Mouse (Mus musculus): ENCODE results near the gene Myt1l. TPM values are rescaled to one million over a fixed set of nuclear protein-coding genes. Genes with fewer than 3 reads are reported as not detected.

Gene Myt1l
- total and polyA plus RNA-seq, 2 experiments from 2014 or later: 114 to 218 TPM

- Histone ChIP-seq H3K4me1 (ENCODE audit: insufficient read depth) (no peaks in the 10 kb centered on the region), H3K27me3 (ENCODE audit: insufficient read depth, low read length) (no peaks in the 10 kb centered on the region), H3K4me2 (ENCODE audit: low read depth) (no peak overlapping the region), H3K9ac (no peak overlapping the region), H3K27ac (ENCODE audit: low read depth, low read length) (no peak overlapping the region), H3K9me3 (ENCODE audit: low read length) (no peaks in the 10 kb centered on the region), H3K4me3 (ENCODE audit: low read depth, low read length) (no peak overlapping the region), H3K36me3 (ENCODE audit: insufficient read depth) (peaks cover 12% of the 10 kb centered on the region)
- WGBS: 64% methylated on average over 6 of the region's 6 CpGs
- ATAC-seq (no peak), DNase-seq (no peak)
- no peak for TF ChIP-seq CTCF (IDR thresholded peaks at IDR 0.05; ENCODE audit: low read depth)
Measured at GRCm38 (mm10) chr12:29601223-29601622, 73.0 kb downstream of the Myt1l start.

- no peaks in the 10 kb centered on the region for H3K36me3 ChIP-seq (ENCODE audit: insufficient read depth)
- H3K4me3 ChIP-seq (ENCODE audit: low read depth, low read length): no peak overlapping the region
- no peak overlapping the region for H3K9ac ChIP-seq
- ATAC-seq (no peak), DNase-seq (no peak)
- WGBS: 92% methylated on average over 7 of the region's 7 CpGs
- no peaks in the 10 kb centered on the region for H3K27me3 ChIP-seq (ENCODE audit: insufficient read depth, low read length)
- no peaks in the 10 kb centered on the region for H3K9me3 ChIP-seq (ENCODE audit: low read length)
- no peak overlapping the region for H3K4me2 ChIP-seq (ENCODE audit: low read depth)
- H3K4me1 ChIP-seq (ENCODE audit: insufficient read depth): no peaks in the 10 kb centered on the region
- TF ChIP-seq CTCF (IDR thresholded peaks at IDR 0.05; ENCODE audit: low read depth): no peak
- H3K27ac ChIP-seq (ENCODE audit: low read depth, low read length): no peak overlapping the region
Measured at GRCm38 (mm10) chr12:29604659-29605058, 76.5 kb downstream of the Myt1l start.

- no peak overlapping the region for H3K4me2 ChIP-seq (ENCODE audit: low read depth)
- no peaks in the 10 kb centered on the region for H3K9me3 ChIP-seq (ENCODE audit: low read length)
- peaks cover 2% of the 10 kb centered on the region for H3K36me3 ChIP-seq (ENCODE audit: insufficient read depth)
- DNase-seq (no peak), ATAC-seq (peak; percentile 50)
- no peak overlapping the region for H3K9ac ChIP-seq
- H3K27ac ChIP-seq (ENCODE audit: low read depth, low read length): no peak overlapping the region
- H3K4me3 ChIP-seq (ENCODE audit: low read depth, low read length): no peak overlapping the region
- TF ChIP-seq CTCF (IDR thresholded peaks at IDR 0.05; ENCODE audit: low read depth): no peak
- no peaks in the 10 kb centered on the region for H3K27me3 ChIP-seq (ENCODE audit: insufficient read depth, low read length)
- no peaks in the 10 kb centered on the region for H3K4me1 ChIP-seq (ENCODE audit: insufficient read depth)
- WGBS: 77% methylated on average over 5 of the region's 5 CpGs
Measured at GRCm38 (mm10) chr12:29605124-29605523, 76.9 kb downstream of the Myt1l start.

DNA sequence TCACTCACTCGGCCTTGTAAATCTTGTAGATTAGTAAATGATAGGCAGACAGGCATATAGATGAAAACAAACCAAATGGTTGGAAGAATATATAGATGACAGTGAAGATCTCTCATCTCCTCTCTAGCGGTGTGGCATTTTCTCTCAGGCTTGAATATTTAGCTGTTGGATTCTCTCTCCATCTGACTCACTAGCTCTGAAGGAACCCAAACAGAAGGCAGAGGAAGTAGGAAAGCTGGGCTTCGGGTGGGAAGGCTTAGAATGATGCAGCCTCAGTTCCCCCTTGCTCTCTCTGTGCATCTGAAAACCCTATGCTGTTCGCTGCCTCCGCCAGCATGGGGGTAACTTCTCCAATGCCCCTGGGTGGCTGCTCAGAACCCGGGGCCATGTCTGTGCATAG lies 78.0 kb downstream of the Myt1l start:
- H3K4me2 ChIP-seq (ENCODE audit: low read depth): no peak overlapping the region

GRCm38 (mm10) chr12:29617746-29618145 lies 89.6 kb downstream of the Myt1l start:
- Histone ChIP-seq H3K36me3 (ENCODE audit: insufficient read depth) (no peaks in the 10 kb centered on the region; the same call in 1 of the 2 replicates), H3K4me1 (ENCODE audit: insufficient read depth) (no peaks in the 10 kb centered on the region), H3K27ac (ENCODE audit: low read depth, low read length) (no peak overlapping the region), H3K27me3 (ENCODE audit: insufficient read depth, low read length) (no peaks in the 10 kb centered on the region), H3K4me2 (ENCODE audit: low read depth) (no peak overlapping the region), H3K9me3 (ENCODE audit: low read length) (no peaks in the 10 kb centered on the region), H3K4me3 (ENCODE audit: low read depth, low read length) (no peak overlapping the region), H3K9ac (no peak overlapping the region)
- no peak for ATAC-seq
- TF ChIP-seq CTCF (IDR thresholded peaks at IDR 0.05; ENCODE audit: low read depth): no peak
- no peak for DNase-seq

More for the DNA sequence above, 78.0 kb downstream of the Myt1l start:
- H3K9ac ChIP-seq: no peak overlapping the region
- no peak for DNase-seq
- H3K4me3 ChIP-seq (ENCODE audit: low read depth, low read length): no peak overlapping the region
- ATAC-seq: peak; percentile 32; the same call in 1 of the 2 replicates
- TF ChIP-seq CTCF (IDR thresholded peaks at IDR 0.05; ENCODE audit: low read depth): no peak
- H3K27me3 ChIP-seq (ENCODE audit: insufficient read depth, low read length): no peaks in the 10 kb centered on the region
- no peaks in the 10 kb centered on the region for H3K9me3 ChIP-seq (ENCODE audit: low read length)
- H3K4me1 ChIP-seq (ENCODE audit: insufficient read depth): no peaks in the 10 kb centered on the region
- H3K27ac ChIP-seq (ENCODE audit: low read depth, low read length): 0 out of 2 replicates have a peak overlapping the region, but pooled peaks have one; percentile 21
- peaks cover 9% of the 10 kb centered on the region for H3K36me3 ChIP-seq (ENCODE audit: insufficient read depth)
- WGBS: 76% methylated on average over 6 of the region's 6 CpGs

- Histone ChIP-seq H3K4me2 (ENCODE audit: low read depth) (no peak overlapping the region), H3K27ac (ENCODE audit: low read depth, low read length) (no peak overlapping the region), H3K36me3 (ENCODE audit: insufficient read depth) (no peaks in the 10 kb centered on the region; the same call in 1 of the 2 replicates), H3K4me3 (ENCODE audit: low read depth, low read length) (no peak overlapping the region), H3K4me1 (ENCODE audit: insufficient read depth) (no peaks in the 10 kb centered on the region), H3K27me3 (ENCODE audit: insufficient read depth, low read length) (no peaks in the 10 kb centered on the region), H3K9ac (no peak overlapping the region), H3K9me3 (ENCODE audit: low read length) (no peaks in the 10 kb centered on the region)
- ATAC-seq: peak; percentile 51; the same call in 1 of the 2 replicates
- WGBS: 55% methylated on average over 5 of the region's 5 CpGs
- no peak for DNase-seq
- TF ChIP-seq CTCF (IDR thresholded peaks at IDR 0.05; ENCODE audit: low read depth): no peak
Measured at GRCm38 (mm10) chr12:29621530-29621929, 93.3 kb downstream of the Myt1l start.

GRCm38 (mm10) chr12:29627956-29628750 lies 100.0 kb downstream of the Myt1l start:
- ATAC-seq: peak; percentile 19; the same call in 1 of the 2 replicates
- DNase-seq: peak; percentile 38
- Histone ChIP-seq H3K27ac (ENCODE audit: low read depth, low read length) (peak overlapping the region; percentile 62), H3K4me2 (ENCODE audit: low read depth) (no peak overlapping the region), H3K4me1 (ENCODE audit: insufficient read depth) (peaks cover 13% of the 10 kb centered on the region), H3K27me3 (ENCODE audit: insufficient read depth, low read length) (no peaks in the 10 kb centered on the region), H3K36me3 (ENCODE audit: insufficient read depth) (no peaks in the 10 kb centered on the region; the same call in 1 of the 2 replicates), H3K4me3 (ENCODE audit: low read depth, low read length) (no peak overlapping the region), H3K9ac (no peak overlapping the region), H3K9me3 (ENCODE audit: low read length) (no peaks in the 10 kb centered on the region)
- peak; percentile 71 for TF ChIP-seq CTCF (IDR thresholded peaks at IDR 0.05; ENCODE audit: low read depth)
- 62% methylated on average over 15 of the region's 15 CpGs for WGBS
